Mouse (Mus musculus) liver, embryonic 12.5 days (tissue): ENCODE data around the gene Acrbp. TPM values are rescaled to one million over a fixed set of nuclear protein-coding genes. Genes with fewer than 3 reads are reported as not detected.
A peak's percentile ranks its signal among the peaks of the same experiment; 100 is the strongest.
"Not testable (repeated sequence)": the region's sequence is repeated elsewhere in the genome, so short reads cannot be mapped to it uniquely, and the experiment has no call there.

Experiments
- ATAC-seq: fragments of 200-750 bp; cut with Nextera tagmentation; 2 replicates; pipeline ENCODE4 v1.8.0; 2017; ENCODE audit warnings: moderate number of reproducible peaks, mild to moderate bottlenecking, moderate library complexity
- H3K27ac ChIP-seq: fragments of 300-500 bp; sonication (generic); 2 replicates; pipeline ENCODE4 v1.5.1; 2016; ENCODE audit warnings: mild to moderate bottlenecking
- H3K27me3 ChIP-seq: fragments of 300-500 bp; sonication (generic); replicated peaks from 2 replicates; pipeline ENCODE4 v1.6.1; 2016; ENCODE audit warnings: mild to moderate bottlenecking, moderate library complexity
- H3K36me3 ChIP-seq: fragments of 300-500 bp; sonication (generic); 2 replicates; pipeline ENCODE4 v1.6.1; 2016; ENCODE audit warnings: mild to moderate bottlenecking, moderate library complexity
- H3K4me1 ChIP-seq: fragments of 300-500 bp; sonication (generic); 2 replicates; pipeline ENCODE4 v1.6.1; 2016
- H3K4me2 ChIP-seq: fragments of 300-500 bp; sonication (generic); 2 replicates; pipeline ENCODE4 v1.6.1; 2016; ENCODE audit warnings: mild to moderate bottlenecking, moderate library complexity
- H3K4me3 ChIP-seq: fragments of 300-500 bp; sonication (generic); 2 replicates; pipeline ENCODE4 v1.5.1; 2016; ENCODE audit warnings: mild to moderate bottlenecking, moderate library complexity
- H3K9ac ChIP-seq: fragments of 300-500 bp; sonication (generic); 2 replicates; pipeline ENCODE4 v1.6.1; 2016; ENCODE audit warnings: mild to moderate bottlenecking, moderate library complexity
- H3K9me3 ChIP-seq: fragments of 300-500 bp; sonication (generic); replicated peaks from 2 replicates; pipeline ENCODE4 v1.6.1; 2016; ENCODE audit warnings: mild to moderate bottlenecking, moderate library complexity
- WGBS: fragments of 180-500 bp; shearing (Covaris S2); methylation state at CpG from one replicate; pipeline ENCODE4 v1.1.7; 2016; ENCODE audit not compliant: insufficient replicate concordance; 5-methylcytosine and 5-hydroxymethylcytosine counted together
- polyA plus RNA-seq: library from polyadenylated mRNA; unstranded; fragments of >200 nt; fragmentation: Nextera tagmentation; extraction: Ambion mirVana; gene quantifications from 2 replicates; pipeline ENCODE4 v1.2.1, GENCODE M21; 2016

Gene Acrbp
- polyA plus RNA-seq, 1 experiment from 2014 or later, result 3.7 TPM

DNA sequence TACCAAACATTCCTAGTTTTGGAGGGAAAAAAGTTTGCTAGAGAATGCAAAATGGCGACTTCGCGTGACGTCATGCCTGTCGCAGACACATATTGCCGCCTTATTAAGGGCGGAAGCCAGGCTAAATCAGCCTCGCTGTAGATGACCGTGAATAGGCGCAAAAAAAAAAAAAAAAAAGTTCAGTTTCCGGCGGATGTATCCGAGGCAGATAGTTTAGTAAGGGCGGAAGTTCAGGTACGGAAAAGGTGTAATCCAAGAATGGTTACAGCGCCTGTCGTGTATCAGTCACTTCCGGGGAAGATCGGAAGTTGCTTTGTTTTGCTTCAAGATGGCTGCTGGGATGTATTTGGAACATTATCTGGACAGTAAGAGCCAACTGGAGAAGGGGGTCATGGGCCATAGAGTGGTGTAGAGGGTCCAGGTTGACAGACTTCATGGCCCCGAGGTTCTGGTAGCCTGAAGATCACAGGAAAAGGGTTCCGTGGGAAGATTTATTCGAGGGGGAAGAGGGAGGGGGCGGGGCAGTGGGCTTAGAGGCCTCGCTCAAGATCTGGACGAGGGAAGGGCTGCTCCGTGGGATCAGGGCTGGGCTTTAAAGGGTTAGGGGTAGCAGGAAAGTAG, 9.8 kb upstream of the Acrbp start, which contains the start of gene Ing4:
TSS of gene Ing4 (plus strand) at position 228 of the 621 bp plus-strand sequence.
- H3K36me3 ChIP-seq, result peaks cover 51% of the 10 kb centered on the region
- under 1% methylated on average over 26 of the region's 26 CpGs for WGBS
- peak within 1 kb of the TSS; percentile 75 for H3K27ac ChIP-seq
- peak within 1 kb of the TSS; percentile 81 for H3K4me2 ChIP-seq
- H3K4me3 ChIP-seq, result peak within 1 kb of the TSS; percentile 75
- no peaks in the 10 kb centered on the region for H3K27me3 ChIP-seq
- H3K9ac ChIP-seq, result peak within 1 kb of the TSS; percentile 74
- H3K4me1 ChIP-seq, result peaks cover 34% of the 10 kb centered on the region
- ATAC-seq, result peak; percentile 94
- no peaks in the 10 kb centered on the region for H3K9me3 ChIP-seq

DNA sequence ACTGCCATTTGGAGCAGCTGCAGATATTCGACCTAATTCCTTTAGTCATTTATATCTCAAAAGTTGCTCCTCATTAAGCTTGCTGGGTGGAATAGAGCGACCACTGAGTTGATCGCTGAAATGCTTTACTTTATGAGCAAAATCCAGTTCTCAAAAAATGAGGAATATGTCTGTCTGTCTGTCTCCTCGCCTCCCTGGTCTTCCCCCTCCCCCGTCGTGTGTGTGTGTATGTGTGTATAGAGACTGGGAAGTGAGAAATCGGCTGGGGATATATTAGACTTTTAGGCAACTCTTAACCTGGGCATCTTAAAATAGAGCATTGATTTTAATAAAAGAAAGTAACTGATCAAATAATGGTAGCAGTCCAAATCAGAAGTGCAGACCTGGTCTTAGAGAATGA, 9.3 kb upstream of the Acrbp start:
- ATAC-seq, result no peak
- WGBS, result 8% methylated on average over 7 of the region's 7 CpGs
- H3K9ac ChIP-seq, result peak overlapping the region; percentile 74

DNA sequence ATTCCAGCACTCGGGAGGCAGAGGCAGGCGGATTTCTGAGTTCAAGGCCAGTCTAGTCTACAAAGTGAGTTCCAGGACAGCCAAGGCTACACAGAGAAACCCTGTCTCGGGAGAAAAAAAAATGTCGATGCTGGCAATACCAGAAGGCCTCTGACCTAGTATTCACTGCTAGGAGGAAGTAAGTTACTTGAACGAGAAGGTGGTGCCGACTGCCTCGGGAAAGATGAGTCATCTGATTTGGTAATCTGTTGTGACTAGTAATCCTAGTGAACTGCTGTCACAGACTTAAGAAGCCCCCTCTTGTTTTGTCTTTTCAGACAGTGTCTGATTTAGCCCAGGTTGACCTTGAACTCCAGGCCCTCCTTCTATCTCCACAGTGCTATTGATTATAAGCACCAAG, 8.4 kb upstream of the Acrbp start:
- Histone ChIP-seq H3K27ac (no peak overlapping the region), H3K4me2 (peak overlapping the region; percentile 81), H3K36me3 (peaks cover 50% of the 10 kb centered on the region), H3K9me3 (no peaks in the 10 kb centered on the region), H3K9ac (no peak overlapping the region), H3K4me3 (0 out of 2 replicates have a peak overlapping the region, but pooled peaks have one; percentile 6), H3K27me3 (no peaks in the 10 kb centered on the region), H3K4me1 (peaks cover 34% of the 10 kb centered on the region)
- 41% methylated on average over 7 of the region's 7 CpGs for WGBS
- ATAC-seq, result no peak

More for the DNA sequence above, 9.3 kb upstream of the Acrbp start:
- Histone ChIP-seq H3K27me3 (no peaks in the 10 kb centered on the region), H3K4me3 (peak overlapping the region; percentile 75), H3K4me1 (peaks cover 34% of the 10 kb centered on the region), H3K27ac (peak overlapping the region; percentile 75), H3K9me3 (no peaks in the 10 kb centered on the region), H3K4me2 (peak overlapping the region; percentile 81), H3K36me3 (peaks cover 51% of the 10 kb centered on the region)

DNA sequence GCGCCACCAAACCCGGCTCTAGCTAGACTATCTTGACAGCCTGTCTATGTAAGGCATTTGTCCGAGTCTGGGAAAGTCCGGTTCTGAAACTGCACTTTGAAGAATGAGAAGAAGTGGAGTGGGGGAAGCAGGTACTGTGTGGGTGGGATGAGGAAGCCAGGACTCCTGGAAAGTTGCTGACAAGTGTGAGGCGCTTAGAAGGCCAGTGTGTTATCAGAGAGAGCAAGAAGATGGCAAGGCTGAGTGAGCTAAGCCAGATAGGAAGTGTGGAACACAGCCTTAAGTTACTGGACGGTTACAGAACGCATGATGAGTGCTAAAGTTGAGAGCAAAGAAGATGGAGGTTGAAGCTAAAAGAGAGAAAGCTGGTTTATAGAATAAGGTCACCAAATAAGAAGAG, 7.4 kb upstream of the Acrbp start:
- Histone ChIP-seq H3K4me3 (no peak overlapping the region), H3K27ac (peak overlapping the region; percentile 70), H3K4me2 (peak overlapping the region; percentile 21), H3K4me1 (peaks cover 38% of the 10 kb centered on the region), H3K9me3 (no peaks in the 10 kb centered on the region), H3K27me3 (no peaks in the 10 kb centered on the region), H3K36me3 (peaks cover 47% of the 10 kb centered on the region), H3K9ac (0 out of 2 replicates have a peak overlapping the region, but pooled peaks have one; percentile 1)
- peak; percentile 28; the same call in 1 of the 2 replicates for ATAC-seq
- WGBS, result 61% methylated on average over 7 of the region's 7 CpGs

DNA sequence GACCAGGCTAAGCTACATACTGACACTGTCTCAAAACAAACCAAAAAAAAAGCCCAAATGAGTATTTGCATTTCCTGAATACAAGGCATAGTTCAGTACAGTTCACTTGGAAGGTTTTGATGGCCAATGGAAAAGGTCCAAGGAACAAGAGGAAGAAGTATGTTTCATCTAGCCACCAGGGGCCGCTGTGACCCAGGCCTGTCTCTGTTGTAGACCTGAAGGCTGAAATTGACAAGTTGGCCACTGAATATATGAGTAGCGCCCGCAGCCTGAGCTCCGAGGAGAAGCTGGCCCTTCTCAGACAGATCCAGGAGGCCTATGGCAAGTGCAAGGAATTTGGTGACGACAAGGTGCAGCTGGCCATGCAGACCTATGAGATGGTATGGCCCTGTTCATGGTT, 2.8 kb upstream of the Acrbp start:
- 39% methylated on average over 5 of the region's 5 CpGs for WGBS
- H3K27me3 ChIP-seq, result no peaks in the 10 kb centered on the region

DNA sequence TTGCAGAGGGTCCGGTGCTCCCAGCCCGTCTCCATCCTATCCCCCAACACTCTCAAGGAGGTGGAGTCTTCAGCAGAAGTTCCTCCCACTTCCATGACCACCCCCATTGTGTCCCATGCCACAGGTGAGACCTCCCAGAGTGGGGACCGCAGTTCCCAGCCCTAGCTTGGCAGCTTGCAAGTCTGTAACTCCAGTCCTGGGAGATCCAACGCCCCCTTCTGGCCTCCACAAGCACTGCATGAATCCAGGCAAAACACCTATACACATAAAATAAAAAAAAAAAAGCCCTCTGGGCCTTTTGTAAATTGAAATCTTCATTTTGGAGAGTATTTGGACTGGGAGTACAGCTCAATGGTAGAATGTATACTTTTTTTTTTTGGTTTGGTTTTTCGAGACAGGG, 1.7 kb downstream of the Acrbp start:
- no peak for ATAC-seq

More for the DNA sequence above, 2.8 kb upstream of the Acrbp start:
- H3K4me2 ChIP-seq, result no peak overlapping the region
- H3K4me3 ChIP-seq, result no peak overlapping the region
- no peak overlapping the region for H3K9ac ChIP-seq
- 0 out of 2 replicates have a peak, but pooled peaks have one; percentile 14 for ATAC-seq
- H3K27ac ChIP-seq, result no peak overlapping the region
- peaks cover 76% of the 10 kb centered on the region for H3K36me3 ChIP-seq
- H3K9me3 ChIP-seq, result no peaks in the 10 kb centered on the region
- H3K4me1 ChIP-seq, result peaks cover 22% of the 10 kb centered on the region

DNA sequence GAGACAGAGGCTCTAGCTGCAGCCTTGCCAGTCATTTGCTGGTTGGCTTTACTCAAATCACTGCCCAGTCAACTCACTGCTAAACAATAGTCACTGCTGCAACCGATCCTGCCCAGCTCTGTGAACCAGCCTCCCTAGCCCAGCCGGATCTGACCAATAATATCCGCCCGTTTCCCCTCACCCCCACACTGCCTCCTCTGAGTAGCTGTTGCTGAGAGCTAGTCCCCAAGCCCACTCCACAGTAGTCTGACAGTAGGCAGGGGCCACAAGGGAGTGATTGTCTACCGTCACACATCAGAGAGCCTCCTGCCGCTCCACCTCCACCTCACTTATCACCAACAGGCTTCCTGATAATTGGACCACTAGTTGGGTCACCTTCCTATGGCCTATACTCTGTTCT, 12.0 kb downstream of the Acrbp start:
- no peak overlapping the region for H3K27ac ChIP-seq
- peak; percentile 16 for ATAC-seq
- H3K9ac ChIP-seq, result peak overlapping the region; percentile 13
- H3K4me3 ChIP-seq, result no peak overlapping the region
- no peaks in the 10 kb centered on the region for H3K36me3 ChIP-seq
- H3K27me3 ChIP-seq, result peaks cover 20% of the 10 kb centered on the region
- peaks cover 46% of the 10 kb centered on the region for H3K4me1 ChIP-seq
- no peaks in the 10 kb centered on the region for H3K9me3 ChIP-seq
- H3K4me2 ChIP-seq, result no peak overlapping the region; the same call in 1 of the 2 replicates
- WGBS, result 19% methylated on average over 6 of the region's 6 CpGs

More for the DNA sequence above, 1.7 kb downstream of the Acrbp start:
- Histone ChIP-seq H3K9ac (no peak overlapping the region), H3K4me3 (no peak overlapping the region), H3K27me3 (no peaks in the 10 kb centered on the region), H3K4me1 (peaks cover 14% of the 10 kb centered on the region), H3K4me2 (no peak overlapping the region), H3K27ac (no peak overlapping the region), H3K9me3 (no peaks in the 10 kb centered on the region), H3K36me3 (peaks cover 61% of the 10 kb centered on the region)
- WGBS, result 66% methylated on average over 5 of the region's 5 CpGs

DNA sequence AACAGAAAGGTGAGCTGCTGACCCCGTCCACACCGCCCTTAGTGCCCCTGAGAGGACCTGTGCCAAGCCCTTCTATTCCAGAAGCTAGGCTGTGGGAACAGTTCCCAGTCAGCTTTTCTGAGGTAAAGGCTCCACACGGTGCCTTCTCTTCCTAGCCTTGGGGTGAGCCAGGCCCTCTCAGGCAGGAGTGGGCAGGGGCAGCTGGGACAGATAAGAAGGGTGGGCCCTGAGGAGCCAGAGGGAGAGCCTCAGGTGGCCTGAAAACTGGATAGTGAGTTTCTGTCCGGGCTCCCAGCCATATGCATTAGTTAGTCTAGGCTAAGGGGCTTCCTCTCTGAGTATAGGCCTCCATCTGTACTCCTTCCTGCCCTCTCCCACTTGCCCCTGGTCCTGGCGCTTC, 13.0 kb downstream of the Acrbp start:
- peak; percentile 75 for ATAC-seq
- peak overlapping the region; percentile 15; the same call in 1 of the 2 replicates for H3K27ac ChIP-seq
- H3K9me3 ChIP-seq, result no peaks in the 10 kb centered on the region
- no peak overlapping the region for H3K4me3 ChIP-seq
- peaks cover 53% of the 10 kb centered on the region for H3K4me1 ChIP-seq
- H3K36me3 ChIP-seq, result no peaks in the 10 kb centered on the region
- H3K27me3 ChIP-seq, result peaks cover 20% of the 10 kb centered on the region
- H3K9ac ChIP-seq, result peak overlapping the region; percentile 35; the same call in 1 of the 2 replicates
- peak overlapping the region; percentile 37 for H3K4me2 ChIP-seq
- WGBS, result 54% methylated on average over 5 of the region's 5 CpGs

DNA sequence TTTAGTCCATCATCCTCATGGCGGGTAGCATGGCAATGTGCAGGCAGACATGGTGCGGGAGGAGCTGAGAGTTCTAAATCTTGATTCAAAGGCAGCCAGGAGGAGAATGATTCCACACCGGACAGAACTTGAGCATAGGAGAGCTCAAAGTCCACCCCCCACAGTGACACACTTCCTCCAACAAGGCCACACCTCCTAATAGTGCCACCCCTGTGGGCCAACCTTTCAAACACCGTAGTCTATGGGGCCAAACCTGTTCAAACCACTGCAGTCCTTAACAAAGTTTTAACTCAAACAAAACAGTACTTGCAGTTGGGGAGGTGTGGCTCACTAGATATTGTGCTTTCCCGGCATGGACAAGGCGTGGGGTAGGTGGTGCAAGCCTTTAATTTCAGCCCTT, 14.4 kb downstream of the Acrbp start:
- Histone ChIP-seq H3K4me2 (no peak overlapping the region), H3K9me3 (no peaks in the 10 kb centered on the region), H3K27ac (no peak overlapping the region), H3K36me3 (no peaks in the 10 kb centered on the region), H3K4me1 (peaks cover 45% of the 10 kb centered on the region), H3K27me3 (peaks cover 16% of the 10 kb centered on the region), H3K4me3 (no peak overlapping the region), H3K9ac (no peak overlapping the region)
- ATAC-seq, result no peak
- 73% methylated on average over 6 of the region's 6 CpGs for WGBS

DNA sequence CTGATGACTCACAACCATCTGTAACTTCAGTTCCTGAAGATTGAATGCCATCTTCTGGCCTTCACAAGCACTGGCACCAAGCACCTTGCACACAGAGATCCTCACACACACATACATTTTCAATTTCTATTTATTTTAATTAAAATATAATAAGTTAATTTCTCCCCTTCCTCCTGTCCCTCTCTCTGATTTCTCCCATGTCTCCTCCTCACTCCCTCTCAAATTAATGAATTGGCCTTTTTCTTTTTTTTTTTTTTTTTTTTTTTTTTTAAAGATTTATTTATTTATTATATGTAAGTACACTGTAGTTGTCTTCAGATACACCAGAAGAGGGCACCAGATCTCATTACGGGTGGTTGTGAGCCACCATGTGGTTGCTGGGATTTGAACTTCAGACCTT, 15.7 kb downstream of the Acrbp start:
- H3K4me1 ChIP-seq, result peaks cover 50% of the 10 kb centered on the region
- not testable (repeated sequence) for H3K4me2 ChIP-seq, H3K9me3 ChIP-seq, H3K36me3 ChIP-seq, H3K27ac ChIP-seq, H3K9ac ChIP-seq, ATAC-seq, H3K4me3 ChIP-seq
- WGBS, result 29% methylated on average over 1 of the region's 1 CpGs
- H3K27me3 ChIP-seq, result peaks cover 16% of the 10 kb centered on the region

DNA sequence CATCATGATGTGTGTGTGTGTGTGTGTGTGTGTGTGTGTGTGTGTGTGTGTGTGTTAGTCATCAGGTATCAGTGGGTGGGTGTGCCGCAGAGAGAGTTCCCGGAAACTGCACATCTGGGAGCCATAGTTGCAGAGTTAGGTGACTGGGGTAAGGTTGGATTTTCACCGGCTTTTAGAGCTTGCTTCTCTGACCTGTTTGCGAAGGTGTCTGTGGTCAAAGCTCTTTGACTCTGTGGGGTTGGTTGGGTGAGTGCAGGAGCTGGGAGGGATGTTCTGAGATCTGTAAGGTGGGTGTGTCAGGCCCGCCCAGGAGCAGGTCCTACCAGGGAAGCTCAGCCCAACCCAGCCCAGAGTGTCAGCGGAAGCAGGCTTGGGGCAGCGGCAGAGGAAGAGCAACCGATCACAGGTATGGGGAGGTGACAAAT, 18.1 kb downstream of the Acrbp start, which contains the start of gene Lpar5:
TSS of gene Lpar5 (plus strand) at position 350 of the 425 bp plus-strand sequence.
- Histone ChIP-seq H3K4me1 (peaks cover 58% of the 10 kb centered on the region), H3K4me2 (peak within 1 kb of the TSS; percentile 39), H3K9me3 (no peaks in the 10 kb centered on the region), H3K27me3 (no peaks in the 10 kb centered on the region; the same call in 1 of the 2 replicates), H3K9ac (peak within 1 kb of the TSS; percentile 35; the same call in 1 of the 2 replicates), H3K4me3 (no peak within 1 kb of the TSS), H3K36me3 (no peaks in the 10 kb centered on the region), H3K27ac (no peak within 1 kb of the TSS)
- 41% methylated on average over 8 of the region's 8 CpGs for WGBS
- ATAC-seq, result no peak

DNA sequence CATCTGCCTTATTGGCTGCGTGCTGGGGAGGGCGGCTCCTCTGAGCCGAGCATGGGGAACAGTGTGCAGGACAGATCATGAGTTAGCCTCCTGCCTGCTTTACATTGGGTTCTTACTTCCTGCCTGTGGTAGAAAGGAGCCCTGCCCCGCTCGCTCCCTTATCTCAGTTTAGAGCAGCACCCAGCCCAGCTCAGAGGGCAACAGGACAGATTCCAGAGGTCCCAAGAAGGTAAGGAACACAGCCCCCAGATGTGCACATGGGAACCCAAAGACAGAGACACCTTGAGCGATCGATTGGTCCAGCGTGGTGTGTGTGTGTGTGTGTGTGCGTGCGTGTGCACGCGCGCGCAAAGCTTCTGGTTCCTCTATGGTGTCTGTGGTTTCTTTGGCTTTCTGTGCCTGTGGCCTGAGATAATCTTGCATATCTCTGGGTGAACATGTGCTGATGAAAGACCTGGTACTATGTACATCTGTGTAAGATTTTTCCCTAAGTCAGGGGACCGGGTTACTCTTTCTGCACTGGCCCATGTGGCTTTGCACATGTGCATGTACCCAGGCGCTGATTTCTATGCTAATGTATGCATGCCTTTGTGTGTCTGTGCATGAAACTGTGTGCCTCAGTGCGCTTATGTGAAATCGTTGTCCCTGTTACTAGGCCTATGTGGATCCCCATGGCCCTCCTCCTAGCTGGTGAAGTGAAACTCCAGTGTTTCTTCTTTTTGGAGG, 21.8 kb downstream of the Acrbp start:
- H3K36me3 ChIP-seq, result no peaks in the 10 kb centered on the region
- peak overlapping the region; percentile 83 for H3K27ac ChIP-seq
- no peaks in the 10 kb centered on the region for H3K9me3 ChIP-seq
- H3K4me3 ChIP-seq, result peak overlapping the region; percentile 40
- 14% methylated on average over 18 of the region's 18 CpGs for WGBS
- H3K4me1 ChIP-seq, result peaks cover 43% of the 10 kb centered on the region
- peak; percentile 95 for ATAC-seq
- H3K27me3 ChIP-seq, result no peaks in the 10 kb centered on the region; the same call in 1 of the 2 replicates
- H3K9ac ChIP-seq, result peak overlapping the region; percentile 13
- peak overlapping the region; percentile 73 for H3K4me2 ChIP-seq
